Mouse (Mus musculus): ENCODE measurements around the gene Osm.

Osm gene

DNA sequence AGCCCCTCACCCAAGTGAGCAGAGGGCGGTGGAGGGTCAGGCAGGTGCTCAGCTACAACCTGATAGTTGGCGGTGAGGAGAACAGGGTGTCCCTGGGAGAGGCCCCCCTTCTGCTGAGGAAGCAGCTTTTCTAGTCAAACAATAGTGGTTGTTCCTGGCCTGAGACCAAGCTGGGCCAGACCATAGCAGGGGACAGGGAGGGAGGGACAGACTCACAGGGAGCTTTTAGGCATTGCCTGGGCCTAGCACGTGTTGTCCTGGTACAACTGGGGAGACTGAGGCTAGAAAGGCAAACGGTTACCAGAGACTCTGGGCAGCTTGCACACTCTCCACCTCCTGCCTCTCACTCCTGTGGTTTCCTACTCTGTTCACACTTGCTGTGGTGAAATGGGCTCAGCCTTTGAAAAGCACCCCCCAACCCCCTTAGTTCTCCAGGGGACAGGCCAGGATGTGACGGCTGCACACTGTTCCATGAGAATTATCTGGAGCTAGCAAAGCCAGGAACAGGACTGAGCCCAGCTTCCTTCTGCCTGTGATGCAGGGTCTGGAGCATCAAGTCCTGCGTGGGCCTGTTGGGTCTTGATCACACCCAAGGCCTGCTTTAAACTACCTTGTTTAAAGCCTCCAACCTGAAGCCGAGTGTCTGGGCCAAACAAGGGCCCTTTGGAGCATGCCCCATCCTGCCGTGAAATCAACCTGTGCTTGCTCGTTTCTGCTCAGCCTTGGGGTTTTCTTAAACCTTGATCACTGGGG lies 19.8 kb upstream of the Osm start:
- no peak for DNase-seq

DNA sequence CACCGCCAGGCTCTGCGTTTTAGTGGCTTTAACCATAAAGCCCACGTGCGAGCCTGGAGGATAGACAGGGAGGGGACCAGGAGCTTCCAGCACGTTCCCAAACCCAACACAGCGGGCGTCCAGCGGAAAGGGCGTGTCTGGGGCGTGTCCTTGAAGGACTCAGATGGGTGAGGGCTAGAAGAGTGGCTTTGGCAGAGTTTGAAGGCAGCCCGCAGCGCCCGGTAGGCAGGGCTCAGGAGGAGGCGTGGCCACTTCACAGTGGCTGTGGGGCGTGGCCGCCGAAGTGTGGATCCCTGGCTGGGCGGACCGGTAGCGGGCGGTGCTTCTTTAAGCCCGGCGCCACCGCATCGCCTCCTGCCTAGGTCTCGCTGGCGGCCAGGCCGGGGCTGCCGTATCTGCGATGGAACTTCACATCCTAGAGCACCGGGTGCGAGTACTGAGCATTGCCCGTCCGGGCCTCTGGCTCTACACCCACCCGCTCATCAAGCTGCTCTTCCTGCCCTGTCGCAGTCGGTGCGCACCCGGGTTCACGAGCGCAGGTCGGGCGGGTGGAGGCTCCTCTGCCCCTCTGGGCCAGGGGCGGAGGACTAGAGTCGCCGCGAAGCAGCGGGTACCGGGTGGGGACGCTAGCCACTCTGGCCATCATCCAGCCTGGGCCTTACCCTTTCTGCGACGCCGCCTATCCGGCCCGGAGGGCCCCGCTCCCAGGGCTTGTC lies 18.1 kb upstream of the Osm start, which contains the start of gene Castor1:
Gene Castor1 (plus strand): TSS at position 312 of the 716 bp plus-strand sequence.
- DNase-seq, result peak; percentile 60

- DNase-seq, result no peak
Observed at GRCm38 (mm10) chr11:4218637-4219036, 17.6 kb upstream of the Osm start.

GRCm38 (mm10) chr11:4219317-4219751 lies 16.9 kb upstream of the Osm start:
- peak; percentile 71 for DNase-seq

- DNase-seq, result no peak
Observed at GRCm38 (mm10) chr11:4219908-4220307, 16.3 kb upstream of the Osm start.

GRCm38 (mm10) chr11:4220443-4221400 lies 15.5 kb upstream of the Osm start:
- DNase-seq, result peak; percentile 75

- DNase-seq, result no peak
Observed at GRCm38 (mm10) chr11:4222046-4222950, 13.9 kb upstream of the Osm start.

GRCm38 (mm10) chr11:4223393-4224188 lies 12.6 kb upstream of the Osm start:
- no peak for DNase-seq

DNA sequence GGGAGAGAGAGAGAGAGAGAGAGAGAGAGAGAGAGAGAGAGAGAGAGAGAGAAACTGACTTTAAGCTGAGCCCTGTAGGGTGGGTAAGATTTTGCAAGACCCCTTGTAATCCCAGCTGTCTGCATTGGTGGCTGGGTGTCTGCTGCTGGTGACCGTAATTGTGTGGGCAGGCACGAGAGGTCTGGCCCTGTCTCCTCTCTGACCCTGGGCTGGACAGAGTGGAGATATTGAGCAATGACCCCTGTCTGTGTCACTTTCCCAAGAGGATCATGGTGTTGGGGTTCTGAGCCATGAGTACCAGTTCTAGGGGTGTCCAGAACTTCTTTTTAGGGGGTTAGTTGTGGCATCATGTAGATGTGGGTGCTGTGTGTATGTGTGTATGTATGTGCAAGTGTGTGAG lies 12.0 kb upstream of the Osm start:
- DNase-seq, result no peak

DNA sequence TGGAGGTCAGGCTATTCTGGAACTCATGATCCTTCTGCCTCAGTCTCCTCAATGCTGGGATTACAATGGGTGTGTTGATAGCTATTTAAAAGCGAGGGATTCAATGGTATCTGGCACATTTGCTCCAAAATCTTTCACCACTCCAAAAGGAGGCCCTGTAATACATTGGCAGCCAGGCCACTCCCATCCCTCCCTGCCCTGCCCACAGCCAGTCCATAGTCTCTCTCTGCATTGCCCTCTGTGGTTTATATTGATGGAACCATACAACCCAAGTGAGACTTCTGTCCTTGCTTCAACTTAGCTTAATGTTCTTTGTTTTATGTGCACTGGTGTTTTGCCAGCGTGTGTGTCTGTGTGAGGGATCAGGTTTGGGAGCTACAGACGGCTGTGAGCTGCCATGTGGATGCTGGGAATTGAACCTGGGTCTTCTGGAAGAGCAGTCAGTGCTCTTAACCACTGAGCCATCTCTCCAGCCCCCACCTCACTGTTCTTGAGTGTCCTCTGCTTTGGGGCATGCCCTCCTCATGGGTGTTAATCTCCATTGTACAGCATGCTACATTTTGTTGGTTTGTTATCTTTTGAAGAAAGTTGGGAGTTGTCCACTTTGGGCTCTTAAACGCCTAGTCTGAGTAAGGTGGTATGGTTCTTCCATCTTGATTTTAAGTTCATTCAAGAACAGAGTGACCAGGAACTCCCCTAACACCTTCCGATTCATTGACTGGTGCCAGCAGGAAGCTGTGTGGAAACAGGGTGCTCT lies 9.5 kb upstream of the Osm start:
- DNase-seq, result no peak

- no peak for DNase-seq
Observed at GRCm38 (mm10) chr11:4228463-4228862, 7.8 kb upstream of the Osm start.

- DNase-seq, result no peak
Observed at GRCm38 (mm10) chr11:4229841-4230240, 6.4 kb upstream of the Osm start.

GRCm38 (mm10) chr11:4231435-4231834 lies 4.8 kb upstream of the Osm start:
- no peak for DNase-seq

- no peak for DNase-seq
Observed at GRCm38 (mm10) chr11:4232644-4233043, 3.6 kb upstream of the Osm start.

DNA sequence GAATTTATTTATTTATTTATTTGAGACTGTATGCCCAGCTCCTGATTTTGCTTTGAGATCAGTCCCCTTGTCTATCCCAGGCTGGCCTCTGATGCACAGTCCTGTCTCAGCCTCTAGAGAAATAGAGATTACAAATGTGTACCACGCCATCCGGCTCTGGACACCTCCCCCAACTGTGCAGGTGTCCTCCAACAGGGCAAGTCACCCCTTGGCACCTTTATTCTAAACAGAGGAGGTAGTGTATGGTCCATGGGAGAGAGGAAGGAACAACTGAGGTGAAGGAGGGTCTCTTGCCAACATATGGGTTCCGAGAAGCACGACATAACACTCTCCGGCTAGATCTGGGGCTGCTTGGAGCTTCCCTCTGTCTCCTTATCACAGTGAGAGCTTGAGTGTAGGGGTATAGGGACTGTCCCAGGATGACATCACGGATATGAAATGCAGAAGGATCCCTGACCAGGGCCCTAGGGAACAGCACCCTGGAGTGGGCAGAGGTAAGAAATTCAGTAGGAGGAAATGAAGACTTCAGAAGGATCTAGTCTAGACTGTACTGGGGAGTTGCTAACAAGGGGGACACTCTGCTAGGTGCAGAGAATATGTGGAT lies 1.1 kb upstream of the Osm start:
- DNase-seq, result no peak

DNA sequence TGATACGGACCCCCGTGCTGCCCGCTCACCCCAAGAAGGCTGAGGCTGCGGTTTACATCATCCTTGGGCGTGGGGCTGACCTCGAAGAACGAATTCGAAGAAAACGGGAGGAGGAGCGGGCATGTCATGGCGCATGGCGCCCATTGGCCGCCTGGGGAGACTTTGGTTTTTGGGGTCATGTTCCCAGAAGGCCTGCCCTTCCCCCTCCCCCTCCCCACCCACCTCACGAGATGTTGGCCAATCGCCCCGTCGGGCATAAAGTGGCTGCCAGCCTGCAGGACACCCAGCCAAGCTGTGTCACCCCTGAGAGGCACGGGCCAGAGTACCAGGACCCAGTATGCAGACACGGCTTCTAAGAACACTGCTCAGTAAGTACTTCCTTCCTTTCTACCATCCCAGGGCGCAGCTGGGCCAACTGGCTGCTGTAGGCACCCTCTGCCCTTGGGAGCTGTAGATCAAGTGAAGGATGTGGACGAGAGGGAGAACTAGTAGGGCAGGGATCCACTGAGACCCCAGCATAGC lies 387 bp downstream of the Osm start:
- no peak for DNase-seq

- no peak for DNase-seq
Observed at GRCm38 (mm10) chr11:4237389-4237912, 1.2 kb downstream of the Osm start.

GRCm38 (mm10) chr11:4238167-4238566 lies 1.9 kb downstream of the Osm start:
- no peak for DNase-seq

DNA sequence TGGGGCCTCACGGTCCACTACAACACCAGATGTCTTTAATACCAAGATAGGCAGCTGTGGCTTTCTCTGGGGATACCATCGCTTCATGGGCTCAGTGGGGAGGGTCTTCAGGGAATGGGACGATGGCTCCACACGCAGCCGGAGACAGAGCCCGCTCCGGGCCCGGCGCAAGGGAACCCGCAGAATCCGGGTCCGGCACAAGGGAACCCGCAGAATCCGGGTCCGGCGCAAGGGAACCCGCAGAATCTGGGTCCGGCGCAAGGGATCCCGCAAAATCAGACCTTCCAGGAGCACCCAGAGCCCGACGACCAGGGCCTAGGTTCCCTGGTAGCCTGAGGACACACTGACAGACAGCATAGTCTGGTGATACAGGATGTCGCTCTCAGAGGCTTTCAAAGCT lies 3.5 kb downstream of the Osm start:
- DNase-seq, result no peak
